Mouse (Mus musculus) gastrocnemius, postnatal 14 days (tissue): ENCODE data around the gene Eras. TPM values are rescaled to one million over a fixed set of nuclear protein-coding genes. Genes with fewer than 3 reads are reported as not detected.

Experiments used
- DNase-seq: peaks from one replicate; pipeline ENCODE4 v3.0.0; 2021; ENCODE audit warnings: mixed read lengths
- intact Hi-C: fragments of 180-260 bp; cut with DNase I; formaldehyde crosslinking; loops from one replicate; pipeline ENCODE4 v1.15.1; 2025; ENCODE audit warnings: low total_unique reads
- long read RNA-seq, 2 experiments: library from polyadenylated mRNA; stranded (forward); transcript quantifications; one replicate each; pipeline ENCODE4 v2.0.0; 2021
- total RNA-seq, 2 experiments: library from RNA; stranded (reverse); gene quantifications; 2 replicates each; pipeline ENCODE4 v1.2.3; 2021

Eras gene
- total RNA-seq, result not detected
- long read RNA-seq, experiment 1, result 0 reads
- long read RNA-seq, experiment 2, result 0 reads

- intact Hi-C loops, result no loop called here
- no peak for DNase-seq
Observed at GRCm38 (mm10) chrX:7928270-7928790, at the start of gene Eras. Gene Eras, minus strand, starts transcription at chrX:7928607.

- no peak for DNase-seq
- intact Hi-C loops, result no loop called here
Observed at GRCm38 (mm10) chrX:7977892-7978291, 49.5 kb upstream of the Eras start, which contains the start of gene Gata1. Gene Gata1, minus strand, starts transcription at chrX:7978071.

GRCm38 (mm10) chrX:7971292-7971691 lies 42.9 kb upstream of the Eras start:
- intact Hi-C loops, result no loop called here
- DNase-seq, result no peak

GRCm38 (mm10) chrX:7968899-7969298 lies 40.5 kb upstream of the Eras start:
- DNase-seq, result no peak
- intact Hi-C loops, result no loop called here

GRCm38 (mm10) chrX:7968226-7968625 lies 39.8 kb upstream of the Eras start:
- DNase-seq, result no peak
- intact Hi-C loops, result no loop called here

GRCm38 (mm10) chrX:7967596-7968201 lies 39.3 kb upstream of the Eras start:
- DNase-seq, result no peak
- intact Hi-C loops, result no loop called here

- no peak for DNase-seq
- intact Hi-C loops, result no loop called here
Observed at GRCm38 (mm10) chrX:7966161-7966560, 37.8 kb upstream of the Eras start.

GRCm38 (mm10) chrX:7963829-7964626 lies 35.6 kb upstream of the Eras start:
- intact Hi-C loops, result no loop called here
- DNase-seq, result no peak

- intact Hi-C loops, result no loop called here
- no peak for DNase-seq
Observed at GRCm38 (mm10) chrX:7958868-7959267, 30.5 kb upstream of the Eras start.

GRCm38 (mm10) chrX:7950091-7950490 lies 21.7 kb upstream of the Eras start:
- no peak for DNase-seq
- intact Hi-C loops, result no loop called here

GRCm38 (mm10) chrX:7947900-7948492 lies 19.6 kb upstream of the Eras start:
- intact Hi-C loops, result no loop called here
- peak; percentile 93 for DNase-seq

- intact Hi-C loops, result no loop called here
- DNase-seq, result no peak
Observed at GRCm38 (mm10) chrX:7947108-7947899, 18.9 kb upstream of the Eras start, which contains the start of gene Hdac6. Gene Hdac6, minus strand, starts transcription at chrX:7947889.

- no peak for DNase-seq
- intact Hi-C loops, result no loop called here
Observed at GRCm38 (mm10) chrX:7945618-7946017, 17.2 kb upstream of the Eras start.

GRCm38 (mm10) chrX:7937667-7938066 lies 9.3 kb upstream of the Eras start:
- intact Hi-C loops, result no loop called here
- no peak for DNase-seq

GRCm38 (mm10) chrX:7936874-7937273 lies 8.5 kb upstream of the Eras start:
- intact Hi-C loops, result no loop called here
- no peak for DNase-seq

GRCm38 (mm10) chrX:7927116-7927515 lies 1.3 kb downstream of the Eras start:
- intact Hi-C loops, result no loop called here
- no peak for DNase-seq

GRCm38 (mm10) chrX:7926266-7926665 lies 2.1 kb downstream of the Eras start:
- intact Hi-C loops, result no loop called here
- DNase-seq, result no peak

- no peak for DNase-seq
- intact Hi-C loops, result no loop called here
Observed at GRCm38 (mm10) chrX:7922032-7922431, 6.4 kb downstream of the Eras start.

GRCm38 (mm10) chrX:7919601-7920383 lies 8.6 kb downstream of the Eras start, which contains the start of gene Pcsk1n:
Gene Pcsk1n, plus strand, starts transcription at chrX:7919822.
- intact Hi-C loops, result loop anchor here (5.0 kb wide), 1 partner anchor 98 kb away; the partner anchor contains the start of gene Glod5
- no peak for DNase-seq
